Mouse (Mus musculus): ENCODE results near the gene Ctrc.

DNA sequence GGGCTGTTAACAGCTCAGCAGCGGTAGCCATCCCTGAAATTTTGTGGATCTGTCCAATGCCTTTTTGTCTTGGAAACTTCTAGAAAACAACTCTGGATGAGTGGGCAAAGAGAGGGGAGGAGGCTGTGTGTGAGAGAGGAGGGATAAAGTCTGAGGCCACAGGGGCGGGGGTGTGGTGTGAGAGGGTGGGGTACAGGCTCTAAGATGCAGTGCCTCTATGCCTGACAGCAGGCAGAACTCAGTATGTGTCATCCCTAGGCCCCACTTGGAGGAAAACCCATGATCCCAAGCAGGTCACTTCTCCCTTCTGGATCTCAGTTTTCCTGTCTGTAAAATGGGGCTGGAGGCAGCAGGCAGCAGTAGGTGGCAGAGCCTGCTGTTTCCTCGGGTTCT, 25.2 kb upstream of the Ctrc start:
- no peak for TF ChIP-seq POLR2A (IDR thresholded peaks at IDR 0.05; ENCODE audit: borderline replicate concordance, control insufficient read depth, low read depth, low read length)
- no peak for TF ChIP-seq CTCF (IDR thresholded peaks at IDR 0.05; ENCODE audit: control insufficient read depth, insufficient read depth, low read length)
